In genomic region chr2:30722263-30723050, GRCm38 (mm10) we compare ENCODE assay signal across 8 mouse cellular contexts.
DNase-seq lines count a peak whose midpoint lies in the region; ATAC-seq and TF ChIP-seq lines count a peak whose summit lies in the region.

No protein-coding gene starts in this region.

- TF ChIP-seq CTCF in lung, embryonic 14.5 days (IDR thresholded peaks at IDR 0.05; ENCODE audit: low read depth) = no peak
- no peak for TF ChIP-seq CTCF in lung, adult 2 months (IDR thresholded peaks at IDR 0.05; ENCODE audit: insufficient read depth, low read length)
- TF ChIP-seq CTCF in embryonic fibroblast, embryonic 13.5 days (IDR thresholded peaks at IDR 0.05; ENCODE audit: borderline replicate concordance, insufficient read depth, low read length) = no peak

- peak overlapping the region; percentile 43 for H3K9ac ChIP-seq in lung, embryonic 14.5 days
- H3K9ac ChIP-seq in neural tube, embryonic 14.5 days (replicated peaks; ENCODE audit: low read depth, low read length) = peak overlapping the region; percentile 18

- H3K9me3 ChIP-seq in lung, embryonic 14.5 days (ENCODE audit: low read depth, low read length) = no peaks in the 10 kb centered on the region
- no peaks in the 10 kb centered on the region for H3K9me3 ChIP-seq in neural tube, embryonic 14.5 days (ENCODE audit: control insufficient read depth, low read length)

- H3K4me2 ChIP-seq in lung, embryonic 14.5 days = no peak overlapping the region; the same call in 1 of the 2 replicates
- no peak overlapping the region for H3K4me2 ChIP-seq in neural tube, embryonic 14.5 days (ENCODE audit: low read depth, low read length)

- no peaks in the 10 kb centered on the region for H3K27me3 ChIP-seq in lung, embryonic 14.5 days (ENCODE audit: insufficient read depth, low read length)
- no peaks in the 10 kb centered on the region for H3K27me3 ChIP-seq in neural tube, embryonic 14.5 days (ENCODE audit: control insufficient read depth, insufficient read depth, low read length)

- WGBS in lung, embryonic 14.5 days = 36% methylated on average over 7 of the region's 7 CpGs
- WGBS in lung, adult 2 months = 70% methylated on average over 7 of the region's 7 CpGs
- 11% methylated on average over 7 of the region's 7 CpGs for WGBS in neural tube, embryonic 14.5 days

- TF ChIP-seq POLR2A in lung, adult 2 months (IDR thresholded peaks at IDR 0.05; ENCODE audit: borderline replicate concordance, extremely low read depth, low read depth, low read length) = no peak
- TF ChIP-seq POLR2A in embryonic fibroblast, embryonic 13.5 days (IDR thresholded peaks at IDR 0.05; ENCODE audit: low read depth, low read length) = no peak; the same call in 1 of the 2 replicates

- no peak overlapping the region for H3K4me3 ChIP-seq in lung, embryonic 14.5 days (ENCODE audit: low read depth, low read length)
- H3K4me3 ChIP-seq in lung, adult 2 months (replicated peaks; ENCODE audit: extremely low read depth, low read depth, low read length) = no peak overlapping the region
- H3K4me3 ChIP-seq in embryonic fibroblast, embryonic 13.5 days (ENCODE audit: insufficient read depth, low read length) = no peak overlapping the region
- H3K4me3 ChIP-seq in neural tube, embryonic 14.5 days (ENCODE audit: low read depth, low read length) = no peak overlapping the region

- intact Hi-C loops in left cerebral cortex, postnatal 10 days (cut with DNase I) = no loop called here

- no peak for ATAC-seq in lung, embryonic 14.5 days (ENCODE audit: insufficient read depth)
- no peak for ATAC-seq in neural tube, embryonic 14.5 days (ENCODE audit: low read depth)

- no peak for DNase-seq in lung, embryonic 14.5 days
- no peak for DNase-seq in lung, adult 2 months
- peak; percentile 75 for DNase-seq in kidney, adult 9 months
- DNase-seq in left cerebral cortex, postnatal 10 days (ENCODE audit: extremely low spot score in 1 of 2, low spot score in 2 of 2) = no peak
- no peak for DNase-seq in thymus, postnatal 36 days
- DNase-seq in MN1 (ENCODE audit: low spot score) = no peak

- H3K36me3 ChIP-seq in lung, embryonic 14.5 days (ENCODE audit: insufficient read depth) = no peaks in the 10 kb centered on the region
- no peaks in the 10 kb centered on the region for H3K36me3 ChIP-seq in neural tube, embryonic 14.5 days (ENCODE audit: control insufficient read depth, insufficient read depth, low read length)

- H3K4me1 ChIP-seq in lung, embryonic 14.5 days (ENCODE audit: insufficient read depth) = peaks cover 71% of the 10 kb centered on the region
- H3K4me1 ChIP-seq in lung, adult 2 months (ENCODE audit: control insufficient read depth, insufficient read depth, low read length) = peaks cover 25% of the 10 kb centered on the region
- H3K4me1 ChIP-seq in embryonic fibroblast, embryonic 13.5 days (ENCODE audit: control insufficient read depth, insufficient read depth, low read length) = peaks cover 38% of the 10 kb centered on the region
- H3K4me1 ChIP-seq in neural tube, embryonic 14.5 days (ENCODE audit: control insufficient read depth, insufficient read depth, low read length) = peaks cover 74% of the 10 kb centered on the region

- H3K27ac ChIP-seq in lung, embryonic 14.5 days (ENCODE audit: low read depth) = peak overlapping the region; percentile 100
- peak overlapping the region; percentile 95 for H3K27ac ChIP-seq in embryonic fibroblast, embryonic 13.5 days (ENCODE audit: insufficient read depth, low read length)
- peak overlapping the region; percentile 98 for H3K27ac ChIP-seq in neural tube, embryonic 14.5 days (ENCODE audit: low read depth, low read length)
